Mouse (Mus musculus): Measurements from ENCODE around the gene Slpi.
"Not testable (repeated sequence)": the region's sequence is repeated elsewhere in the genome, so short reads cannot be mapped to it uniquely, and the experiment has no call there.

The Slpi gene

DNA sequence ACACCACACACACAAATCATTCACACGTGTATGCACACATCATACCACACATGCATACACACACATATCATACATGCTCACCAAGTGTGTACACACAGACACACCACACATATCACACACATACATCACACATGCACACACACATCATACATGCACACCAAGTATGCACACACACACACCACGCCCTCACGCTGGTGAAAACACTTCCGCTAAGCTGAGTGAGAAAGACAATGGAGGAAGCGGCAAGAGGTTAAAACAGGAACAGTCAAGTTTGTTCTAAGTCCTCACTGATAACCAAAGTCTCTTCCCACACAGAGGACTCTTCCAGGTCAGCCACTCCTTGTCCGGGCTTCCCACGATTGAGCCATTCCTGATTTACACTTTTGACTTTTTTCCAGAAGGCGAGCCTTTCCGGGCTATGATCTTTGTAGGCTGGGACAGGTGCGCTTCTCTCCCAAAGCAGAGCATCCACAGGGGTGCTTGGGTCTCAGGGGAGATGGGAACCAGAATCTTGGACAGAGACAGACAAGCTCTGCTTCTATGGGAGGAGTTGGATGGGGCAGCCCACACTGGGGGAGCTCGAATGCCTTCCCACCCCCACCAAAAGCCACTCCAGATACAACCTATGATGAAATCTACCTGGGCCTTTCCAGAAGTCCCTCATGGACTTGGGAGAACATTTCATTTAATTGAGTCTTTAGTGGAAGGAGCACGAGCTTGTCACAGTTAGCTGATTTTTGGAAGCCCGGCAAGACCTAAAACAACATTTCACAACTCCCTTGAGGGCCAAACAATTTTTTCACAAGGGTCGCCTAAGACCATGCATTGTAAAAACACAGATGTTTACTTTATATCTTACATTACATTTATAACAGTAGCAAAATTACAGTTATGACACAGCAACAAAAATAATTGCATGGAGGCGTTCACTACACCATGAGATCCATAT, 11.1 kb downstream of the Slpi start:
- no peak for DNase-seq (ENCODE audit: low spot score)

GRCm38 (mm10) chr2:164373187-164373586, 15.7 kb downstream of the Slpi start:
- no peak for DNase-seq (ENCODE audit: low spot score)

GRCm38 (mm10) chr2:164372408-164373053, 16.4 kb downstream of the Slpi start:
- no peak for DNase-seq (ENCODE audit: low spot score)

DNA sequence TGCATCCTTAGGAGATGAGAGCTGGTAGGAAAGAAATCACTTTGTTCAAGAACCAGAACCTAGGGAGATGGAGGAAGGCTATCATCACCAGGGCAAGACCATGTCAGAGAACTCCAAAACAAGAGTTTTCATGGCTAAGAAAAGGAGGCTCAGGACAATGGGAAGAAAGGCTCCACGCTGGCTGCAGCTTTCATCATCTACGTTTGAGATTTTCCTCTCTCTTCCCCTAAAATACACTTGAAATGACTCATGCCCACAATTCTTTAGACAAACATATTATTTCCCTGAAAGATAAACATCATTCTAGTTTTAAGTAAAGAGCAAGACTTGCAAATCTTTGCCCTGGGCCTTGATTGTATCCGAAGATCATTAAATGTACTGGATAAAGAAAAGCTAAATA, 17.5 kb downstream of the Slpi start:
- no peak for DNase-seq (ENCODE audit: low spot score)

DNA sequence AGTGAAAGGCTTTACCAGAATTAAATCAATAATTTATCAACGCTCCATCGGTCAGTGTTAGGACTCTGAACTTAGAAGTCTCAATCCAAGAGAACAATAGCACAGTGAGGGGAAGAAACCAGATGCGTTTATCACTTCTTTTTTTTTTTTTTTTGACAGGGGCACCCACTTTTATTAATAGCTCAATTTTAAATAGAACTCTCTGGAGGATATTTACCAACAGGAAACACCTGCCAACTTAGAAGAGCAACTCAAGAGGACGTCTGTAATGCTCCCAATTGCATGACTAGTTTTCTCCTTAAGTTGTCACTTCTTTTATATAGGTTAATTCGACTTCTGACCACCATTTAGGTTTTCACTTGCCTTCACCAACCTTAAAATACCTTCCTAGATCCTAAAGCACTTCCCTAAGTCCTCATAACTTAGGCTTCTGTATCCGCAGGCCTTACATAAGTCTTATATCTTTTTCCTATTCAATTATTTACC, 20.2 kb downstream of the Slpi start:
- no peak for DNase-seq (ENCODE audit: low spot score)

- DNase-seq (ENCODE audit: low spot score): no peak
Measured at GRCm38 (mm10) chr2:164366947-164367346, 21.9 kb downstream of the Slpi start.

DNA sequence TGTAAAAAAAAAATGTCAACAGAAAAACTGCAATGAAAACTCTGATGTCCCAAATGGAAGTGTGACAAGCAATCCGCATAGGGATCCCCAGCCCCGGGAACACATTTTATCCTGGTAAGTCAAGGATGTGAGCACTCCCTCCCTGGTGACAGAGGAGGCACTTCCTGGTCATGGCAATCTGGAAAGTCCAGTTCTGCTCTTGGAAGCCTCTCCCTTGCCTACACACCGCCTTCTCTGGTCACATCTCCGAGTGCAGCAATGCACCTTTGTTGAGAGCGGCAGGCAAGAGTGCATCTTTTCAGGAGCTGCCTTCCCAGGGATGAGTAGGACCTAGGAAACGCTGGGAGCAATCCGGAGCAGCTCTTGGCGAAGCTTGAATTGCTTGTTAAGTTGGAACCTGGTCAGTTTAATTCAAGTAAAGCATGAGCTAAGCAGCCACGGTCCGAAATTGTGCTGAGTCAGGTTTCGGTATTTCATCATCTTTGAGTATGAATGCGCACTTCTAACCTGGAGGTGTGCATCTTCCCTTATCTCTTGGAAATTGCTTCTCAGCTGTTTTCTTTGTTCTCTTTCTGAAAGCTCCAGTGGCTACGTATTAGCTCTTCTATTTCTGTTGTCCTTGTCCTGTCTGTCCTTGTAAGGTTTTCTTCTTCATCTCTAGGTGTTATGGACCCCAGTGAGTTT, 27.8 kb downstream of the Slpi start:
- DNase-seq (ENCODE audit: low spot score): no peak

DNA sequence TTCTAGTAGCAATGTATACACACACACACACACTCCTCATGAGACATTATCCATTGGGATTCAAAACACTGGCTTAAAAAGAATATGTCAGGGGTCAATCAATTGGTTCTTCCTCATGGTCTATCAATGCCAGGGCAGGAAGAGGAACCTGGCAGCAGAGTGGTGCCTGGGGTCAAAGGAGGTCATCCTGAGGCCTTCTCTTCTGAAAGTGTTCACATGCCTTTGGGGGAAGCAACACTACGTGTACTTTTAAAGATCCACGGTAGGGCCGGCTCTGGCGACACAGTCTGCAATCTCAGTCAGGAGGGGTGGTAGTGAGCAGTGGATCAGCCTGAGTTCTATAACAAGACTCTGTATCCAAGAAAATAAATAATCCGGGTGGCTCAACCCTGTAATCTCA, 29.2 kb downstream of the Slpi start:
- no peak for DNase-seq (ENCODE audit: low spot score)

DNA sequence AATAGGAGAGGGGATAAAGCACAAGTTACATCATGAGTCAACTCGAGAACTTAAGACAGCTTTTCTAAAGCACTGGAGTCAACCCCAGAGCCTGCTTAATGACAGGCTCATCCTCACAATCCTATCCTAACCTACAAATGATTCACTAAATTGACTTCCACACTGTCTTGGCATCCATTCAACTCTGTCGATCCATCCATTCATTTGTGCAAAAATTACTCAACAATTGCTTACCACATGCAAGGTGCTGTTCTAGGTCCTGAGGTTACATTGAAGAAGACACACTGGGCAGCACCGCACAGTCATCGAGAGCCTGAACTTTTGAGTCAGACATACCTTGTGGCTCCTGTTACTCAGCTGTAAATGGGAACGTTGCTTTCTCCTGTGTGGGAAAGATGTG, 29.9 kb downstream of the Slpi start:
- no peak for DNase-seq (ENCODE audit: low spot score)

DNA sequence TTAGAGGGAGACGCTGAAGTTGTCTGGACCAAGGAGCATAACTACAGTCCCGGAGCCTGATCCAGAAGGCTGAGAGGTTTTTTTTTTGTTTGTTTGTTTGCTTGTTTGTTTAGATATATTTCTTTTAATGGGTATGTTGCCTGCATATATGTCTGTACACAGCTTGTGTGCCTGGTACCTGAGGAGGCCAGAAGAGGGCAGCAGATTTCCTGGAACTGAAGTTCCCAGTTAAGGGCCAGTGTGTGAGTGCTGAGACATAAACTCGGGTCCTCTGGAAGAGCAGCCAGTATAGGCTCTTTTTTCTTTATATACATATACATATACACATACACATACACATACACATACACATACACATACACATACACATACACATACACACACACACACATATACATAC, 30.5 kb downstream of the Slpi start:
- DNase-seq (ENCODE audit: low spot score): no peak

GRCm38 (mm10) chr2:164356177-164356967, 32.5 kb downstream of the Slpi start:
- no peak for DNase-seq (ENCODE audit: low spot score)

- no peak for DNase-seq (ENCODE audit: low spot score)
Measured at GRCm38 (mm10) chr2:164353356-164353755, 35.5 kb downstream of the Slpi start.

GRCm38 (mm10) chr2:164352697-164353096, 36.2 kb downstream of the Slpi start:
- DNase-seq (ENCODE audit: low spot score): no peak

DNA sequence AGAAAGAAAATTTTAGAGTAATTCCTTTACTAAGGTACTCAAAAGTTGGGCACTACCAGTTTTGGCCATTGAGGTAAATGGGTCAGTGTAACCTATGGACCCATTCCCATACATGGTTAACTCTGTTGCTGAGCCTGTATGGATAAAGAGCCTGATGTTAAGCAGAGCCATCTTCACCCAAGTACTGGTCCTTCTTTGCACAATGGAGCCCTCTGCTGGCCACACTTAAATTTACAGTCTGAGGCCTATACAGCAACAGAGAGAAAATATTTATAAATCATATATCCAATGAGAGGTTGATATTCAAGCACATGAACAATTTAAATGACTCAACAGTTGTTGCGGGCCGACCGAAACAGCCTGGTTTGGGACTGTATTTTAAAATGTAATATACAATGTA, 39.9 kb downstream of the Slpi start:
- DNase-seq (ENCODE audit: low spot score): no peak

DNA sequence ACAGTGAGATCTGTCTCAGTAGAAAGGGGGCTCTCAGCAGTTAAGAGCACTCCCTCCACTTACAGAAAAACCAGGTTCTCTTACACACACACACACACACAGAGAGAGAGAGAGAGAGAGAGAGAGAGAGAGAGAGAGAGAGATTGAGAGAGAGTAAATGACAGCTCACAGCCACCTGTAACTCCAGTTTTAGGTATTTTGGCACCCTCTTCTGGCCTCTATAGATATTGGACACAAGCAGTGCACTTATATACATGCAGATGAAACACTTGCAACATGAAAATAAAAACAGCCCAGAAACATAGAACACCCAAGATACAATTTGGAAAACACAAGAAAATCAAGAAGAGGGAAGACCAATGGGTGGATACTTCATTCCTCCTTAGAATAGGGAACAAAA, 41.2 kb downstream of the Slpi start:
- not testable (repeated sequence) for DNase-seq (ENCODE audit: low spot score)

DNA sequence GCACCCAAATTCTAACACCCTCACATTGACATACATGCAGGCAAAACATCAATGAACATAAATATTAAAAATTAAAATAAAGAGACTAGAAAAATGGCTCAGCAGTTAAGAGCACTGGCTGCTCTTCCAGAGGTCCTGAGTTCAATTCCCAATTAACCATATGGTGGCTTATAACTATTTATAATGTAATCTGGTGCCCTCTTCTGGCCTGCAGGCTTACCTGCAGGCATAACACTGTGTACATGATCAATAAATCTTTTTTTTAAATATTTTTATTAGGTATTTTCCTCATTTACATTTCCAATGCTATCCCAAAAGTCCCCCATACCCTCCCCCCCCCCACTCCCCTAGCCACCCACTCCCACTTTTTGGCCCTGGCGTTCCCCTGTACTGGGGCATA, 45.2 kb downstream of the Slpi start:
- DNase-seq (ENCODE audit: low spot score): not testable (repeated sequence)

DNA sequence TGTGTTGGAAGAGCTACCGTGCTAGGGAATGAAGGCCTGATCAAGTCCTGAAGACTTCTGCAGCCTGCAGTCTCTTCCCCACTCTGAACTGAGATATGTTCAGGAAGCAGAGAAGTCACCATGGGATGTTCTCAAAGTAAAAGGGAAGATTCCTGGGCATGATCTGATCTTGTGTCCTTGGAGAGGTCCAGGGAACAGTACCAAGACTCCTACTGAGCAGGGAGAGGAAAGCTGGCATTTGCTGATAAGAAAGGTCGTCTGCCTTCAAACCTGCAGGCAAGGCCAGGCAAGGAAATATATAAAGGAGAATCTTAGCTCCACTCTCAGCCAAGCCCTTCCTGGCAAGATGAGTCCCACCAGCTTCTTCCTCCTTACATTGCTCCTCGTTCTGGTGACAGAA, 56.5 kb downstream of the Slpi start, which contains the start of gene Svs5:
Svs5 (plus strand) TSS at position 301 of the 400 bp plus-strand sequence.
- not testable (repeated sequence) for DNase-seq (ENCODE audit: low spot score)

GRCm38 (mm10) chr2:164320983-164321382, 67.9 kb downstream of the Slpi start:
- DNase-seq (ENCODE audit: low spot score): no peak

- not testable (repeated sequence) for DNase-seq (ENCODE audit: low spot score)
Measured at GRCm38 (mm10) chr2:164316451-164316850, 72.4 kb downstream of the Slpi start, which contains the start of gene Svs6. Gene Svs6, plus strand, starts transcription at chr2:164316751.

DNA sequence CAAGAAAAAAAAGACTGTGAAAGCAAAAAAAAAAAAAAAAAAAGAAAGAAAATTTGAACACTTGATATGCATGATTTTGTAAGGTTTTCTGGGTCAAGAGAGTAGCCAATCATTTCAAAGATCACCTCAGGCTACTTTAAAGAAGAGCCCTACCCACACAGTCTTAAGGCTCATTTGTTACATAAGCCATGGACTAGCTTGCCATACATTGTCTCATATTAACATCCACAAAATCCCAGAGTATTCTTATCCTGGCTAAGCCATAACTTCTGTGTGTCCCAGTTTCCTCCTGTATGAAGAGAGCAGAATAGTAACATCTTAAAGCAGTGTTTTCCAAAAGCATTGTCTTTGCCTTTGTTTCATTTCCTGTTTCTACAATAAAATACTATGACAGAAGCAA, 73.4 kb downstream of the Slpi start:
- DNase-seq (ENCODE audit: low spot score): not testable (repeated sequence)

DNA sequence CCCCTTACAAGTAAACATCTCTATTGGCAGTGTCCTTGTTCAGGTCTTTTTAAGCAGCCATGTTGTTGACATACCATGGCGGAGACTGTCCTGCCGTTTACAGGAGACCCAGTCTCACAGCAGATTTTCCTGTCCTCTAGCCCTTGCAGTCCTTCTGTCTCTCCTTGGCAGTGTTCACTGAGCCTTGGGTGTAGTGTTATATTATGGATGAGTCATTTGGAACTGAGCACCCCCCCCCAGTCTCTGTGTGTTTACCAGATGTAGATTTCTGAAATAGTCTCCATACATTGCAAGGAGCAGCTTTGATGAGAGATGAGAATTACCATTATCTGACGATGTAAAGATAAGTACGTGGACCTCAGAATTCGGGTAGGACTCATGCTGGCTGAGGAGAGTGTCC, 76.3 kb downstream of the Slpi start:
- no peak for DNase-seq (ENCODE audit: low spot score)

Measured in layer of hippocampus, adult 9-10 months (tissue).